Mouse (Mus musculus) embryonic facial prominence, embryonic 10.5 days (tissue): ENCODE results near the gene Slc25a5. TPM values are rescaled to one million over a fixed set of nuclear protein-coding genes. Genes with fewer than 3 reads are reported as not detected.
"Not testable (repeated sequence)": the region's sequence is repeated elsewhere in the genome, so short reads cannot be mapped to it uniquely, and the experiment has no call there.

Source experiments
- DNase-seq: peaks from one replicate; pipeline ENCODE4 v3.0.0-alpha.2; 2017; ENCODE audit warnings: low spot score
- H3K27ac ChIP-seq: fragments of 300-500 bp; sonication (generic); replicated peaks from 2 replicates; pipeline ENCODE4 v1.5.1; 2016; ENCODE audit warnings: mild to moderate bottlenecking
- H3K27me3 ChIP-seq: fragments of 300-500 bp; sonication (generic); replicated peaks from 2 replicates; pipeline ENCODE4 v1.6.1; 2016; ENCODE audit warnings: low read depth, mild to moderate bottlenecking; ENCODE audit not compliant: poor library complexity, severe bottlenecking
- H3K36me3 ChIP-seq: fragments of 300-500 bp; sonication (generic); replicated peaks from 2 replicates; pipeline ENCODE4 v1.6.1; 2016; ENCODE audit warnings: mild to moderate bottlenecking, moderate library complexity
- H3K4me1 ChIP-seq: fragments of 300-500 bp; sonication (generic); 2 replicates; pipeline ENCODE4 v1.6.1; 2016
- H3K4me3 ChIP-seq: fragments of 300-500 bp; sonication (generic); 2 replicates; pipeline ENCODE4 v1.5.1; 2016; ENCODE audit warnings: mild to moderate bottlenecking, moderate library complexity
- H3K9me3 ChIP-seq: fragments of 300-500 bp; sonication (generic); 2 replicates; pipeline ENCODE4 v1.6.1; 2016; ENCODE audit warnings: mild to moderate bottlenecking
- WGBS: fragments of 180-500 bp; shearing (Covaris S2); methylation state at CpG from one replicate; pipeline ENCODE4 v1.1.7; 2016; 5-methylcytosine and 5-hydroxymethylcytosine counted together
- polyA plus RNA-seq: library from polyadenylated mRNA; unstranded; fragments of >200 nt; fragmentation: Nextera tagmentation; extraction: Ambion mirVana; gene quantifications from 2 replicates; pipeline ENCODE4 v1.2.1, GENCODE M21; 2016

Gene Slc25a5
- polyA plus RNA-seq, 1 experiment from 2014 or later, result 764 TPM

DNA sequence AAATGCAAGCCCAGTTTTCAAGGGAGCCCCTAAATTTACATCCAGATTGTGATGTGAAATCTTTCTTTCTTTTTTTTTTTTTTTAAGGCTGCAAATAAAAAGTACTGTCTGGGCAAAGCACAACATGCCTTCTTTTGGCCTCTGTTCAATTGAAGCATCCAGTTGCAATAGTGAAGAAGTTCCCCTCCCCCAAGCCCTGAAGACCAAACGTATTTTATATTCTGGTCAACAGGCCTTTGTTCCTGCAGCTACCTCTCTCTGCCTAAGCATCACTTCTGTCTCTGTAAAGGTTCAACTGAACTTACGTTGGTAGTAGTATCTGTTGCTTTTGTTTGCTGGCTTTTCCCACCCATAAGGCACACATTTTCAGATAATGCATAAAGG lies 31.5 kb upstream of the Slc25a5 start:
- no peaks in the 10 kb centered on the region for H3K27me3 ChIP-seq
- no peak for DNase-seq
- 29% methylated on average over 2 of the region's 2 CpGs for WGBS
- H3K4me1 ChIP-seq, result no peaks in the 10 kb centered on the region
- peak overlapping the region; percentile 32 for H3K27ac ChIP-seq
- H3K4me3 ChIP-seq, result no peak overlapping the region
- no peaks in the 10 kb centered on the region for H3K9me3 ChIP-seq
- H3K36me3 ChIP-seq, result no peaks in the 10 kb centered on the region

DNA sequence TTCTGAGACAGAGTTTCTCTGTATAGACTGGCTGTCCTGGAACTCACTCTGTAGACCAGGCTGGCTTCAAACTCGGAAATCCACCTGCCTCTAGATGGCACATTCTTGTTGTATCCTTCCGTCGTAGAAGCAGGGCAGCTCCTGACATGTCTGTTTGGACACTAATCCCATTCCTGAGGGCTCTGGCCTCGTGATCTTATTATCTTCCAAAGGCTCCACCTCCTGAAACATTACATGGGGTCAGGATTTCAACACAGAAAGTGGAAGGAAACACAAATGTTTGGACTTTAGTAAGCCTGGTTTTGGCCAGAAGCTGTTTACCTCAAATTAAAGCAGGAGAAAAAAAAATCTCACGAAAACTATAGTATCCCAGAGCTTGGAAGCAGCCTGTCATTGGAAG lies 28.1 kb upstream of the Slc25a5 start:
- 66% methylated on average over 5 of the region's 5 CpGs for WGBS

DNA sequence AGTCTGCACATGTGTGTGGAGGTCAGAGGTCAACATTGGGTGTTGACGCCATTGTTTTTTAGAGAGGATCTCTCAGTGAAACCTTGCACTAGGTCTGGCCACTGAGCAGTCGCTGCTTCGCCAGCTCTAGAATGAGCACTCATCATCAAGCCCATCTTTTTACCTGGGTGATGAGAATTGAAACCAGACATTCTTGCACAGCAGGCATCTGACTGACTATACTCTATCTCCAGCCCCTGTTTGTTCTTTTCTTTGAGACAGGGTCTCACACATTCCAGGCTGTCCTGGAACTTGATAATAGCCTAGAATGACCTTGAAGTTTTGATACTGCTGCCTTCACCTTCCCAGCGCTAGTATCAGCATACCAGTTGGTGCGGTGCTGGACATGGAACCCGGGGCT lies 22.9 kb upstream of the Slc25a5 start:
- Histone ChIP-seq H3K9me3 (no peaks in the 10 kb centered on the region), H3K4me1 (no peaks in the 10 kb centered on the region), H3K27ac (no peak overlapping the region), H3K27me3 (no peaks in the 10 kb centered on the region), H3K4me3 (no peak overlapping the region), H3K36me3 (no peaks in the 10 kb centered on the region)
- DNase-seq, result no peak
- 82% methylated on average over 6 of the region's 6 CpGs for WGBS

More for the DNA sequence above, 28.1 kb upstream of the Slc25a5 start:
- Histone ChIP-seq H3K9me3 (no peaks in the 10 kb centered on the region), H3K27ac (no peak overlapping the region), H3K27me3 (no peaks in the 10 kb centered on the region), H3K4me3 (no peak overlapping the region), H3K36me3 (no peaks in the 10 kb centered on the region), H3K4me1 (no peaks in the 10 kb centered on the region)
- no peak for DNase-seq

DNA sequence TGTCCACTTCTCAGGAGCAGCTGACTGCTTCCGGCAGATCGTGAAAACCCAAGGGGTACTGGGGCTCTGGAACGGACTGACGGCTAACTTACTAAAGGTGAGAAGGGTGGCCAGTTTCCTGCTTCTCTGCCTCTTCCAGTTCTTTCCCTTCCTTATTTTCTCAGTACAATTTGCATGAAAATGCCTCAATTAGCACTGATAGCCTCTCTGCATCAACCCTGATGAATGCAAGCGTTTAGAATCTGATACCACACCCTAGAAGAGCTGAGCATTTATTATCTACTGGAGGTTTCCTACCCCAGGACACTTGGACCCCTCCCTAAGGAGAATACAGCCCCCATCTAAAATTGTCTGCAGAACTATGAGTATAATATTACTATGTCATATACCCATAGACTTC lies 19.9 kb upstream of the Slc25a5 start:
- H3K4me1 ChIP-seq, result no peaks in the 10 kb centered on the region
- no peak overlapping the region for H3K27ac ChIP-seq
- no peak for DNase-seq
- H3K9me3 ChIP-seq, result no peaks in the 10 kb centered on the region
- H3K4me3 ChIP-seq, result no peak overlapping the region
- no peaks in the 10 kb centered on the region for H3K27me3 ChIP-seq
- no peaks in the 10 kb centered on the region for H3K36me3 ChIP-seq
- 92% methylated on average over 5 of the region's 5 CpGs for WGBS

DNA sequence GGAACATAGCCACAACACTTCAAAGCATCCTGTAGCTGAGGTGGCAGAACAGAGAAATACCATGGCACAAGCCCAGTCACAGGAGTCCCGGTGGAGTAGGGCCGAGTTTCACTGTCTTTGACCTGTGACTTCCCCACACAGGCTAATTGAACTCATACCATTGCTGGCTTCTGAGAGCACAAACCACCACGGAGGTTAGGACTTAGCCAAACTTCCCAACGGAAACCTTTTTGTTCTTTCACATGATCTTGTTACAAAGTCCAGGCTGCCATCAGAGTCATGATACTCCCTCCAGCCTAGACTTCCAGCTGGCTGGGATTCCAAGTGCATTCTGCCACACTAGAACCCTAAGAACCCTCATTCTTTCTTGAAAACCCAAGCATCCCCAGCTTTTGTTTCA lies 17.8 kb upstream of the Slc25a5 start:
- Histone ChIP-seq H3K9me3 (no peaks in the 10 kb centered on the region), H3K27me3 (no peaks in the 10 kb centered on the region), H3K36me3 (no peaks in the 10 kb centered on the region), H3K27ac (no peak overlapping the region), H3K4me3 (no peak overlapping the region), H3K4me1 (no peaks in the 10 kb centered on the region)
- 71% methylated on average over 4 of the region's 4 CpGs for WGBS
- DNase-seq, result no peak

DNA sequence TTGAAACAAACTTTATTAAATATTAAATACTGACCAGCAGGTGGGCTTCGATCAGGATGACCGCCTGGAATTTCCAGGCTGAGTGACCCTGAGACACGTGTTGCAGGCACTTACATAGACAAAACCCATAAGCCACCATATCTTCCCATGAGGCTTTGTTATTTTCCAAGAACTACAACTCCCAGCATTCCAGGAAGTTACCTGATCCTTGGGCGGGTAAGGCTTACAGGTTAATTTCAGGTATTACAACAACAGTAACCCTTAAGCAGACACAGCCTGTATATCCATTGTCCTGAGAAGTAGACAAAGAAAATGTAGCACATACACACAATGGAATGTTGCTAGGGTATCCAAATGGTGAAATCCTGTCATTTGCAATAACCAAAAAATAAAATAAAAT lies 6.1 kb upstream of the Slc25a5 start:
- no peaks in the 10 kb centered on the region for H3K4me1 ChIP-seq
- DNase-seq, result no peak
- no peak overlapping the region for H3K4me3 ChIP-seq
- no peaks in the 10 kb centered on the region for H3K27me3 ChIP-seq
- H3K27ac ChIP-seq, result no peak overlapping the region
- no peaks in the 10 kb centered on the region for H3K9me3 ChIP-seq
- no peaks in the 10 kb centered on the region for H3K36me3 ChIP-seq
- 56% methylated on average over 4 of the region's 4 CpGs for WGBS

DNA sequence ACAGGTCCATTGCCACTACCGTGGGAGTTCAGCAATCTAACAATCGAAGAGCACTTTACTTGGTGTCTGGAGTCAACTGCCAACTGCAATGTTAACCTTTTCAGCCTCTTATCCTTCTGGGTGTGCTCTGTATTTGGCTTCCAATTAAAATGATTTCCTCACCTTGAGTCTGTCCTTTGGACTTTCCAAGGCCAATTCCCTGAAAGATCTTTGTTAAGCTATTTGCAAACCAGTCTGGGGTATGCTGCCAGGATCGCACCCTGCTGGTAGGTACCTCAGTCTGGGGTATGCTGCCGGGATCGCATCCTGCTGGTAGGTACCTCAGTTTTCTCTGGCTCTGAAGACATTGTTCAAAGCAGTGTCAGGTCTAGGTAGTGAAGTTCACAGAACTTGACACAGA lies 880 bp upstream of the Slc25a5 start:
- no peaks in the 10 kb centered on the region for H3K27me3 ChIP-seq
- H3K9me3 ChIP-seq, result no peaks in the 10 kb centered on the region
- 63% methylated on average over 5 of the region's 5 CpGs for WGBS
- no peak overlapping the region for H3K4me3 ChIP-seq
- no peak for DNase-seq
- peaks cover 17% of the 10 kb centered on the region for H3K36me3 ChIP-seq
- H3K27ac ChIP-seq, result no peak overlapping the region
- peaks cover 3% of the 10 kb centered on the region; the same call in 1 of the 2 replicates for H3K4me1 ChIP-seq

DNA sequence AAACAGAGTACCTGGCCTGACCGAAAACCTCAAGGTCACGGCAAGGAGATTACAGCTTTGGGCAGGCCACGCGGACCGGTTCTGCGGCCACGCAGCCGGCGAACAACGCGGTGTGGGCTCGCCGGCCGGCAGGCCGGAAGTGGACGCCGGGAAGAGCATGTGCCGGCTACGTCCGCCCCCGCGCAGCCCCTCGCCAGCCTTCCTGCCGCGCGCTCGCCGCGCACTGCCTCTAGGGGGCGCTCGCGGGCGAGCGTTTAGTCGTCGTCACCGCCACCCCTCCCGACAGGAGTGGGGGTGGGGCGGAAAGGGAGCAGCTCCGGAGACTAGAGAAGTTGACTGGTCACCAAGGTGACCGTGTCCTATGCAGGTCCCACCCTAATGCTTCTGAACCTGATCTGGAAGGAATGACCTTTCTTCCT lies 721 bp downstream of the Slc25a5 start:
- Histone ChIP-seq H3K36me3 (peaks cover 17% of the 10 kb centered on the region), H3K27me3 (no peaks in the 10 kb centered on the region), H3K4me3 (peak overlapping the region; percentile 70), H3K9me3 (no peaks in the 10 kb centered on the region), H3K4me1 (peaks cover 3% of the 10 kb centered on the region; the same call in 1 of the 2 replicates), H3K27ac (peak overlapping the region; percentile 88)
- DNase-seq, result peak; percentile 87
- WGBS, result 27% methylated on average over 41 of the region's 41 CpGs

DNA sequence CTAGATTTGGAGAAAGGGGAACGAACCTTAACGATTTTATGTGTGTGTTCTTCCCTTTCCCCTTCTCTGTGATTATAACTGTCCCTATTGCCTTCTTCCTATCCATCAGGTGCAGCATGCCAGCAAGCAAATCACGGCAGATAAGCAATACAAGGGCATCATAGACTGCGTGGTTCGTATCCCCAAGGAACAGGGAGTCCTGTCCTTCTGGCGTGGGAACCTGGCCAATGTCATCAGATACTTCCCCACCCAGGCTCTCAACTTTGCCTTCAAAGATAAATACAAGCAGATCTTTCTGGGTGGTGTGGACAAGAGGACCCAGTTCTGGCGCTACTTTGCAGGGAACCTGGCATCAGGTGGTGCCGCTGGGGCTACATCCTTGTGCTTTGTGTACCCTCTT lies 1.3 kb downstream of the Slc25a5 start:
- Histone ChIP-seq H3K36me3 (peaks cover 17% of the 10 kb centered on the region), H3K4me3 (peak overlapping the region; percentile 70), H3K27ac (peak overlapping the region; percentile 88; the same call in 1 of the 2 replicates)
- not testable (repeated sequence) for H3K4me1 ChIP-seq, H3K27me3 ChIP-seq, DNase-seq, H3K9me3 ChIP-seq
- WGBS, result 81% methylated on average over 8 of the region's 8 CpGs

DNA sequence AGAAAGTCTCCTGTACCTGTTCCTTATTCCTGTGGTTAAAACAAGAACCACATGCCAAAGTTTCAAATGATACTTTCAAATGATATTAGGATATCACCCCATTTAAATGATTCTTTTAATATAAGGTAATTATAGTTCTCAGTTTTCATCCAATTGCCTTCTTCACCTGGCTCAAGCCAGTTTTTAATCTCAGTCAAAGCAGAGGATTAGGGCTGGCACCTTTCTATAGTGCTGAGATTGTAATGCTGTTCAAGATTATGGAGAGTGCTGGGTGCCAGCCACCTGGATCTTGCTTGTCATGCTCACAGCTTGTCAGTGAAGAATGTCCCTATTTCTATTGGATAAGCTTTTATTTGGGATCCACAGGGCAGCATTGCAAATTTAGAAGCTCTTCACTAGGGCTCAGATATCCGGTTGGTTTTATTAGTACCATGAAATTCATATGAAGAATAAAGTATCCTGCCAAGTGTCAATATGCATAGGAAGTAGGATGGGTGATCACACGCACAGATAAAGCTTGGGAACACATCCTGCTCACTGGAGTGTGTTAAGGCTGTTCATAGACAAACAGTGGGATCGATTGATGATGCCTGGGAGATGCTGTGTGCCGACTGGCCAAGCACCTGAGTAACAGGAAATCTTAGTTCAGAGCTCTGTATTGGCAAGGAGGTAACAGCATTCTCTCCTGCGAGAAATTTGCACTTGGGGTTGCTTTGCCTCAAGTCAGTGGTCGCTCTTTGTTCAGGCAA lies 3.9 kb downstream of the Slc25a5 start:
- Histone ChIP-seq H3K4me3 (no peak overlapping the region), H3K9me3 (no peaks in the 10 kb centered on the region), H3K27ac (no peak overlapping the region), H3K27me3 (no peaks in the 10 kb centered on the region), H3K36me3 (peaks cover 17% of the 10 kb centered on the region), H3K4me1 (peaks cover 9% of the 10 kb centered on the region)
- no peak for DNase-seq
- 55% methylated on average over 6 of the region's 6 CpGs for WGBS

DNA sequence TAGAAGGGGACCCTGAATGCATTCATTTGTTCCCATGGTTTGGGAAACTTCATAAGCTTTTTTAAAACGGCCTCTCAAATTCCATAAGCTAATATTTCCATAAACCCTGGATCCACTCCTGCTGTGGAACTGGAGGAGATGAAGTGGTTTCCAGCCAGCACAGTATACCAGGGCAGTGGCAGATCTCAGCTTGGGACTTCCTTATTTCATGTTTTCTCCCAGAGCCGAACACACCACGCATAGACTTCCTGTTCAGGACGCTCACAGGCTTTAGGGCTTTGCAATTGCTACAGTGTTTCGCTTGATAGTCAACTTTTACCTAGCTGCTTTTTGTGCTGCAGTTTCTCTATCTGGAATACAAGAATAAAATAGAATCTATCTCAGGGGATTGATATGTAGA lies 7.7 kb downstream of the Slc25a5 start:
- 65% methylated on average over 5 of the region's 5 CpGs for WGBS
- Histone ChIP-seq H3K4me1 (peaks cover 17% of the 10 kb centered on the region), H3K4me3 (no peak overlapping the region), H3K36me3 (peaks cover 5% of the 10 kb centered on the region), H3K9me3 (no peaks in the 10 kb centered on the region), H3K27me3 (no peaks in the 10 kb centered on the region), H3K27ac (no peak overlapping the region; the same call in 1 of the 2 replicates)
- no peak for DNase-seq

DNA sequence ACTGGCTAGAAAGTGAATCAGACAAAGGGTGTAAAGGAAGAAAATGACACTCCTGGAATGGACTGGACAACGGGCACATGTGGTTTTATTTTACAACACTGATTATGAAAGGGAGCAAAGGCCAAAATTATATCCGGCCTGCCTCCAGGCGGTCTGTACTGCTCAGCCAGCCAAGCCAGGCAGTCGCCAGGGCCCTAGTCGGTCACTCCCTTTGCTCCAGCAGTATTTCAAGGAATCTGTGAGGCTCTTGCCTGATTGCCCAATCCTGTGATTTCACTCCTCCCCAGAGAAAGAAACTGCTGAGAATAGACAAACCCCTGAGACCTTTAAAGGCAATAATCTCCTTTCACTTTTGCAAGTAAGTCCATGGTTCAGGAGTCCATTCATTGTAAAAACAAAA lies 8.7 kb downstream of the Slc25a5 start:
- H3K36me3 ChIP-seq, result no peaks in the 10 kb centered on the region
- no peaks in the 10 kb centered on the region for H3K9me3 ChIP-seq
- 38% methylated on average over 5 of the region's 5 CpGs for WGBS
- DNase-seq, result peak; percentile 58
- H3K4me1 ChIP-seq, result peaks cover 17% of the 10 kb centered on the region
- no peaks in the 10 kb centered on the region for H3K27me3 ChIP-seq
- H3K4me3 ChIP-seq, result no peak overlapping the region
- no peak overlapping the region for H3K27ac ChIP-seq

DNA sequence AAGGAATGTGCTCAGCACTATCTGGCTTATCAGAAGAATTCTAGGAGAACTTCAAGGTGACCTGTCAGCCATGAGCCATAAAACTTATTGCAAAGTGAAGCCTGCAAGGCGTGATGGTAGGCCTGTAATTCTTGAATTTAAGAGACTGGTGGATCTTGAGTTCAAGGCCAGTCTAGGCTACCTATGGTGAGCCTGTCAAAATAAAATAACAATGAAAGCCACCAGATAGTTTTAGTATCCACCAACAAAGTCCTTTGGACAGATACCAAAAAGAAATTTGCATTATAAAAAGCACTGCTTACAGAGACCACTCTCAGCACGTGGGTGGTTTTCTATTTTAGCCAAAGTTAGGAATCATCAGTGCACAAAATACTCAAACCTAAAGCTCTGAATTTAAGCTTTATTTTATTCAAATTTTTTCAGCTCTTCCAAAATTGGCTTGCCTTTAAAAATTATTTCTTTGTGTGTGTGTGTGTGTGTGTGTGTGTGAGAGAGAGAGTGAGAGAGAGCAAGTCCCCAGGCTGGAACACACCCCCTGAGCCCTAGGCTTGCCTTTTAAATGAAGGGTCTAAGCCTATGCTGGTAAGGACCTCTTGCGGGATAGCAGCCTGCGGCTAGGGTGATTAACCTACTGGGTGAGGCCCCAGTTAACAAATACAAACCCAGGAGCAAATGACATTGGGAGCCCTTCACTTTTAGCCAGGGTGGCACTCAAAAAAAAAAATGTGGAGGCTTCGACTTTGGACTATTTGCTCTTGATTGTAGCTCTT lies 10.2 kb downstream of the Slc25a5 start:
- H3K4me3 ChIP-seq, result no peak overlapping the region
- no peaks in the 10 kb centered on the region for H3K36me3 ChIP-seq
- no peak for DNase-seq
- no peaks in the 10 kb centered on the region for H3K27me3 ChIP-seq
- peaks cover 17% of the 10 kb centered on the region for H3K4me1 ChIP-seq
- no peak overlapping the region for H3K27ac ChIP-seq
- 55% methylated on average over 5 of the region's 5 CpGs for WGBS
- H3K9me3 ChIP-seq, result no peaks in the 10 kb centered on the region
